Mouse (Mus musculus) common myeloid progenitor, adult 5-6 weeks (primary cell): ENCODE results near the gene Gm5767. TPM values are rescaled to one million over a fixed set of nuclear protein-coding genes. Genes with fewer than 3 reads are reported as not detected.

Experiments
- ATAC-seq: replicated peaks from 2 replicates; pipeline ENCODE4 v1.8.0; 2016; ENCODE audit warnings: low read depth, mild to moderate bottlenecking, moderate TSS enrichment, inconsistent platforms; ENCODE audit not compliant: poor library complexity, severe bottlenecking
- total RNA-seq: library from RNA; stranded (forward); fragments of 200-1000, 187-1606 nt; gene quantifications from 2 replicates; pipeline ENCODE4 v1.2.3, GENCODE M21; 2017

The Gm5767 gene
- total RNA-seq, 1 experiment from 2014 or later = not detected

- ATAC-seq = no peak
These were observed 12.2 kb upstream of the Gm5767 start for GRCm38 (mm10) chr16:8668386-8668785.

- no peak for ATAC-seq
These were observed 11.1 kb upstream of the Gm5767 start for GRCm38 (mm10) chr16:8669432-8669831.

GRCm38 (mm10) chr16:8670041-8671035, 10.2 kb upstream of the Gm5767 start:
- no peak for ATAC-seq

GRCm38 (mm10) chr16:8671551-8672349, 8.8 kb upstream of the Gm5767 start, which contains the start of gene Carhsp1:
Gene Carhsp1 (minus strand): TSS chr16:8672155.
- peak; percentile 68 for ATAC-seq

GRCm38 (mm10) chr16:8672350-8672687, 8.3 kb upstream of the Gm5767 start:
- no peak for ATAC-seq

- ATAC-seq = no peak
These were observed 7.8 kb upstream of the Gm5767 start for GRCm38 (mm10) chr16:8672811-8673210.

GRCm38 (mm10) chr16:8673343-8673742, 7.2 kb upstream of the Gm5767 start:
- ATAC-seq = no peak

- ATAC-seq = peak; percentile 58
These were observed 6.4 kb upstream of the Gm5767 start for GRCm38 (mm10) chr16:8674165-8674564.

- ATAC-seq = no peak
These were observed 5.0 kb upstream of the Gm5767 start for GRCm38 (mm10) chr16:8675559-8675958.

GRCm38 (mm10) chr16:8676228-8676627, 4.3 kb upstream of the Gm5767 start:
- no peak for ATAC-seq

- ATAC-seq = peak; percentile 36; the same call in 1 of the 2 replicates
These were observed 3.8 kb upstream of the Gm5767 start for GRCm38 (mm10) chr16:8676800-8677199.

- ATAC-seq = no peak
These were observed 2.5 kb upstream of the Gm5767 start for GRCm38 (mm10) chr16:8678035-8678434.

- peak; percentile 16; the same call in 1 of the 2 replicates for ATAC-seq
These were observed 1.9 kb upstream of the Gm5767 start for GRCm38 (mm10) chr16:8678676-8679075.

- ATAC-seq = no peak
These were observed 790 bp upstream of the Gm5767 start for GRCm38 (mm10) chr16:8679780-8680179.

- ATAC-seq = no peak
These were observed 4.5 kb downstream of the Gm5767 start for GRCm38 (mm10) chr16:8685087-8685486.

GRCm38 (mm10) chr16:8686121-8686870, 5.7 kb downstream of the Gm5767 start:
- ATAC-seq = peak; percentile 80

GRCm38 (mm10) chr16:8686871-8687535, 6.4 kb downstream of the Gm5767 start:
- ATAC-seq = peak; percentile 66

GRCm38 (mm10) chr16:8687559-8688112, 7.1 kb downstream of the Gm5767 start:
- ATAC-seq = no peak

- ATAC-seq = no peak
These were observed 9.5 kb downstream of the Gm5767 start for GRCm38 (mm10) chr16:8689979-8690656.
